Comparison of ENCODE assay signal across 11 mouse cellular contexts in the genomic region with DNA sequence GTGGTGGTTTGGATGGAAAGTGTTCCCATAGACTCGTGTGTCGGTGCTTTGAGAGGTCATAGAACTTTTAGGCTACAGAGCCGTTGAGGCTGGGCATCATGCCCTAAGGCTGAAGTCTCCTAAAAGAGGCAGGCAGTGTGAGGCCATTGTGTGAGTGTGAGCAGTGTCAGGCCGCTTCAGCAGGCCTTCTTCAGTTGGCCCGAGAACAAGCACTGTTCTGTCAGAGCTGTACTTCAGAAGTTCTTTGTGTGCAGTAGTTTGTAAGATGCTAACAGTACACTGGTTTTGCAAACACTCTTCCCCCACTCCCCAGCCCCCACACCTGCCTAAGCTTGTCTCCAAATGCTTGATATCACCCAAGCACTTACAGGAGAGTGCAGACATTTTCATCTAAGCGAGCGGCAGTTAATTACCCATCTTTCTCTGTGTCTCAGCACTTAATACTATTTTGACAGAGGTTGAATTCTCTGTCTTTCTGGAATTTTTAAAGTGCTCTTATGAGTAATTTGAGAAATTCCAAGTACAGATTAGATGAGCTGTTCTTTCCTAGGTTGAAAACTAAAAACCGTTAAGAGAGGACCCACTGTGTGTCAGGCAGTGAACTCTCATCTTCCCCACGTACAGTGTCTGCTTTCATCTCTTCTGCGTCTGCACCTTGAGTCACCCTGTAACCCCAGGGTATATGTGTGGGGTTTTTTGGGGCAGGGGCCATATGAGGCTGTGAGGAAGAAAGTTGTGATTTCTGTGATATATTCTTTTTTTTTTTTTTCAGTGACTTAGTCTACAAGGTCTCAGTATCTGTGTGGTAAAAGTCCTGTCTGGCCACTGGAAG.
DNase-seq lines count a peak whose midpoint lies in the region; ATAC-seq lines count a peak whose summit lies in the region.
"Had no signal": no experiment of that assay in that cellular context is flagged by ENCODE, and none has a peak within 500 bp of the region (broad histone marks: within the 10 kb centered on the region; RNA-seq: fewer than 3 reads in every experiment).

No protein-coding gene starts in this region.

- H3K4me3 ChIP-seq in hindbrain, embryonic 10.5 days: no peak overlapping the region
- H3K4me3 ChIP-seq in hindbrain, embryonic 11.5 days (ENCODE audit: low read depth, low read length): no peak overlapping the region
- H3K4me3 ChIP-seq in embryonic facial prominence, embryonic 13.5 days: no peak overlapping the region
- no peak overlapping the region for H3K4me3 ChIP-seq in hindbrain, embryonic 16.5 days (ENCODE audit: low read length)

- peaks cover 58% of the 10 kb centered on the region for H3K4me1 ChIP-seq in hindbrain, embryonic 10.5 days (replicated peaks)
- peaks cover 2% of the 10 kb centered on the region; the same call in 1 of the 2 replicates for H3K4me1 ChIP-seq in hindbrain, embryonic 11.5 days (replicated peaks; ENCODE audit: control insufficient read depth, insufficient read depth, low read length)
- peaks cover 57% of the 10 kb centered on the region for H3K4me1 ChIP-seq in embryonic facial prominence, embryonic 13.5 days
- peaks cover 35% of the 10 kb centered on the region for H3K4me1 ChIP-seq in hindbrain, embryonic 16.5 days (ENCODE audit: control insufficient read depth, insufficient read depth, low read depth, low read length)

- peak overlapping the region; percentile 40; the same call in 1 of the 2 replicates for H3K27ac ChIP-seq in hindbrain, embryonic 10.5 days
- no peak overlapping the region for H3K27ac ChIP-seq in hindbrain, embryonic 11.5 days (ENCODE audit: low read depth, low read length)
- H3K27ac ChIP-seq in embryonic facial prominence, embryonic 13.5 days: 0 out of 2 replicates have a peak overlapping the region, but pooled peaks have one; percentile 52
- H3K27ac ChIP-seq in hindbrain, embryonic 16.5 days (ENCODE audit: low read depth, low read length): peak overlapping the region; percentile 51; the same call in 1 of the 2 replicates

- no peak for ATAC-seq in hindbrain, embryonic 11.5 days (ENCODE audit: low FRiP score)
- ATAC-seq in embryonic facial prominence, embryonic 13.5 days (ENCODE audit: insufficient number of reproducible peaks, insufficient read depth, low FRiP score, low TSS enrichment, low read depth): no peak
- peak; percentile 70 for ATAC-seq in hindbrain, embryonic 16.5 days

- H3K27me3 ChIP-seq in hindbrain, embryonic 10.5 days (ENCODE audit: insufficient read depth, poor library complexity, severe bottlenecking): no peaks in the 10 kb centered on the region
- H3K27me3 ChIP-seq in hindbrain, embryonic 11.5 days (ENCODE audit: control insufficient read depth, insufficient read depth, low read length): no peaks in the 10 kb centered on the region
- H3K27me3 ChIP-seq in embryonic facial prominence, embryonic 13.5 days: no peaks in the 10 kb centered on the region
- H3K27me3 ChIP-seq in hindbrain, embryonic 16.5 days (replicated peaks; ENCODE audit: control insufficient read depth, insufficient read depth, low read length): no peaks in the 10 kb centered on the region

- no peak for DNase-seq in hindbrain, embryonic 10.5 days (ENCODE audit: low spot score)
- DNase-seq in hindbrain, embryonic 11.5 days (ENCODE audit: low spot score): no peak
- DNase-seq in CD4-positive, CD25-positive, alpha-beta regulatory T cell, adult 2 months (ENCODE audit: low read depth, low spot score): peak; percentile 52
- no peak for DNase-seq in left cerebral cortex, adult 9 months (ENCODE audit: low spot score in 2 of 2)
- no peak for DNase-seq in layer of hippocampus, adult 11-12 months (ENCODE audit: low spot score)
- DNase-seq in lung, adult 18-20 months: no peak
- DNase-seq: kidney, postnatal 14 days; layer of hippocampus, postnatal 36 days; thymus, postnatal 14 days had no signal

- no peaks in the 10 kb centered on the region for H3K36me3 ChIP-seq in hindbrain, embryonic 10.5 days
- H3K36me3 ChIP-seq in hindbrain, embryonic 11.5 days (ENCODE audit: control insufficient read depth, insufficient read depth, low read length): no peaks in the 10 kb centered on the region
- H3K36me3 ChIP-seq in embryonic facial prominence, embryonic 13.5 days: no peaks in the 10 kb centered on the region
- H3K36me3 ChIP-seq in hindbrain, embryonic 16.5 days (ENCODE audit: control insufficient read depth, insufficient read depth, low read length): no peaks in the 10 kb centered on the region

- no peak overlapping the region for H3K9ac ChIP-seq in hindbrain, embryonic 11.5 days (ENCODE audit: low read depth, low read length)
- no peak overlapping the region for H3K9ac ChIP-seq in embryonic facial prominence, embryonic 13.5 days
- no peak overlapping the region for H3K9ac ChIP-seq in hindbrain, embryonic 16.5 days (ENCODE audit: low read depth, low read length)

- no peak overlapping the region for H3K4me2 ChIP-seq in hindbrain, embryonic 11.5 days (replicated peaks; ENCODE audit: low read depth, low read length)
- H3K4me2 ChIP-seq in embryonic facial prominence, embryonic 13.5 days: no peak overlapping the region
- no peak overlapping the region for H3K4me2 ChIP-seq in hindbrain, embryonic 16.5 days (ENCODE audit: low read length)

- H3K9me3 ChIP-seq in hindbrain, embryonic 10.5 days: no peaks in the 10 kb centered on the region
- H3K9me3 ChIP-seq in hindbrain, embryonic 11.5 days (ENCODE audit: control insufficient read depth, low read length): no peaks in the 10 kb centered on the region
- no peaks in the 10 kb centered on the region for H3K9me3 ChIP-seq in embryonic facial prominence, embryonic 13.5 days
- H3K9me3 ChIP-seq in hindbrain, embryonic 16.5 days (ENCODE audit: control insufficient read depth, low read length): no peaks in the 10 kb centered on the region

- 69% methylated on average over 10 of the region's 10 CpGs for WGBS in hindbrain, embryonic 10.5 days
- WGBS in hindbrain, embryonic 11.5 days: 78% methylated on average over 10 of the region's 10 CpGs
- WGBS in embryonic facial prominence, embryonic 13.5 days: 38% methylated on average over 10 of the region's 10 CpGs
- WGBS in hindbrain, embryonic 16.5 days: 66% methylated on average over 10 of the region's 10 CpGs
